Mouse (Mus musculus): Measurements from ENCODE around the gene Ngb. TPM values are rescaled to one million over a fixed set of nuclear protein-coding genes. Genes with fewer than 3 reads are reported as not detected.
A peak's percentile ranks its signal among the peaks of the same experiment; 100 is the strongest.

Ngb gene
- total and polyA plus RNA-seq, 2 experiments from 2014 or later, result 9.4 to 11.8 TPM

DNA sequence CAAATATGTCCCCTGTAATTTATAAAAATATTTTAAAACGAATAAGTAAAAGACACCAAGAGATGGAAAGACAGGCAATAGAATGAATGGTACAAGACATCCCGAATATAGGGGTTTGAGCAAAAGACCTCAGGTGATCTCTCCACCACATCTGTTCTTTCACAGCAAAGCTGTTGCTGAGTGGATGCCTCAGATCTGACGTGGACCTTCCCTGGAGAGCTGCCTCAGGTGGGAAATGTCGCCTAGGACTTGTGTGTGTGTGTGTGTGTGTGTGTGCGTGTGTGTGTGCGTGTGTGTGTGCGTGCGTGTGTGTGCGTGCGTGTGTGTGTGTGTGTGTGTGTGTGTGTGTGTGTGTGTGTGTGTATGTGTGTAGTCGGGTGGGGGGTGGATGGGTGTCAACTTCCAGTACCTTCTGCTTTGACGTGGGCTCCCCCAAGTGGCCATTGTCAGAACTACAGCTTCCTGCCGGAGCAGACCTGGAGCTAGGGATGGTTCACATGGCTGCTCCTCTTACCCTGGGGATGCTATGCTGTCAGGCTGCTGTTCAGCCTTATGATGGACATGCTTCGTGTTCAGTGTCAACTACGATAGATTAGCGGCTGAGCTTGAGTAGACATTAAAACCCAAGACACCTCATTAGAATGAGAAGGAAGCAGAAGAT lies 49.5 kb downstream of the Ngb start:
- H3K27me3 ChIP-seq (ENCODE audit: insufficient read depth, low read length), result no peaks in the 10 kb centered on the region
- no peaks in the 10 kb centered on the region for H3K36me3 ChIP-seq (ENCODE audit: insufficient read depth, low read length)
- no peak overlapping the region for H3K4me3 ChIP-seq (ENCODE audit: low read length)
- DNase-seq (ENCODE audit: low spot score) (peak; percentile 87), ATAC-seq (peak; percentile 79)
- no peaks in the 10 kb centered on the region for H3K9me3 ChIP-seq (ENCODE audit: low read length)
- no peaks in the 10 kb centered on the region for H3K4me1 ChIP-seq (ENCODE audit: insufficient read depth, low read length)
- 18% methylated on average over 12 of the region's 16 CpGs for WGBS
- H3K9ac ChIP-seq (replicated peaks; ENCODE audit: low read length), result no peak overlapping the region
- H3K27ac ChIP-seq, result peak overlapping the region; percentile 36; the same call in 1 of the 2 replicates
- peak; percentile 97 for TF ChIP-seq CTCF (IDR thresholded peaks at IDR 0.05; ENCODE audit: low read depth)
- H3K4me2 ChIP-seq (ENCODE audit: low read depth, low read length), result peak overlapping the region; percentile 13; the same call in 1 of the 2 replicates

DNA sequence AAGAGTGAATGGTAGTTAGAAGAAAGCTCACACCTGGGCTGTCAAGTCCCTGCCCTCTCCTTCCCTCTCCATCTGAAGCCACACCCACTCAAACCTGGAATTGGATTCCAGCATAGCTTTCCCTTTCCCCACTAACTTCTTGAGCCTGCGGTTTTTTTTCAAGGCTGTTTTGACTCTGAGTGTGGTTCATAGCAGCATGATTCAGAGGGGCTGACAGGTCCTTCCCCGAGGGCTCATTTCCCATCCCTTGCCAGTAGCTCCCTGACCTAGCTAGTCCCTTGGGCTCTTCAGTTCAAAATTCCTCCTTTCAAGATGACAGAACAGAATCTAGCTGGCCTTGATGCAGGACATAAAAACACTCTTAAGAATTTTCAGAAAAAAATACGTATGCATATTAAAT lies 54.8 kb downstream of the Ngb start:
- H3K4me2 ChIP-seq (ENCODE audit: low read depth, low read length), result no peak overlapping the region
- H3K27me3 ChIP-seq (ENCODE audit: insufficient read depth, low read length), result no peaks in the 10 kb centered on the region
- no peak for ATAC-seq
- no peak overlapping the region for H3K27ac ChIP-seq
- no peaks in the 10 kb centered on the region for H3K36me3 ChIP-seq (ENCODE audit: insufficient read depth, low read length)
- peaks cover 27% of the 10 kb centered on the region for H3K4me1 ChIP-seq (ENCODE audit: insufficient read depth, low read length)
- WGBS, result 58% methylated on average over 3 of the region's 3 CpGs
- H3K4me3 ChIP-seq (ENCODE audit: low read length), result no peak overlapping the region
- no peak for DNase-seq (ENCODE audit: low spot score)
- H3K9ac ChIP-seq (replicated peaks; ENCODE audit: low read length), result no peak overlapping the region
- no peaks in the 10 kb centered on the region for H3K9me3 ChIP-seq (ENCODE audit: low read length)
- no peak for TF ChIP-seq CTCF (IDR thresholded peaks at IDR 0.05; ENCODE audit: low read depth)

Other genes with a start within 250 kb of the Ngb start
- 146 and 159 TPM in 2 replicates for gene Irf2bpl, start 217.7 kb downstream of the Ngb start, total RNA-seq (2014; rRNA removed)
- 59.4 and 66.9 TPM in 2 replicates for gene Irf2bpl, start 217.7 kb downstream of the Ngb start, polyA plus RNA-seq (2015; fragmentation: Nextera tagmentation; extraction: Ambion mirVana)
- gene Cipc, start 155.5 kb downstream of the Ngb start, total RNA-seq (2014; rRNA removed), result 51.1 and 55.6 TPM in 2 replicates
- 27.6 and 29.6 TPM in 2 replicates for gene Cipc, start 155.5 kb downstream of the Ngb start, polyA plus RNA-seq (2015; fragmentation: Nextera tagmentation; extraction: Ambion mirVana)
- gene Zdhhc22, start 112.1 kb downstream of the Ngb start, total RNA-seq (2014; rRNA removed), result 38.6 and 39.4 TPM in 2 replicates
- 21.8 and 25.2 TPM in 2 replicates for gene Zdhhc22, start 112.1 kb downstream of the Ngb start, polyA plus RNA-seq (2015; fragmentation: Nextera tagmentation; extraction: Ambion mirVana)
- gene Tmem63c, start 81.2 kb downstream of the Ngb start, total RNA-seq (2014; rRNA removed), result 23.3 and 25.7 TPM in 2 replicates
- 7.9 and 8.6 TPM in 2 replicates for gene Tmem63c, start 81.2 kb downstream of the Ngb start, polyA plus RNA-seq (2015; fragmentation: Nextera tagmentation; extraction: Ambion mirVana)
- gene Gstz1, start 44.6 kb upstream of the Ngb start, total RNA-seq (2014; rRNA removed), result 56.3 and 61.1 TPM in 2 replicates
- 45.6 and 45.8 TPM in 2 replicates for gene Gstz1, start 44.6 kb upstream of the Ngb start, polyA plus RNA-seq (2015; fragmentation: Nextera tagmentation; extraction: Ambion mirVana)
- 31.0 and 40.7 TPM in 2 replicates for gene Pomt2, start 45.4 kb upstream of the Ngb start, total RNA-seq (2014; rRNA removed)
- gene Pomt2, start 45.4 kb upstream of the Ngb start, polyA plus RNA-seq (2015; fragmentation: Nextera tagmentation; extraction: Ambion mirVana), result 12.0 and 12.4 TPM in 2 replicates
- 0.10 and 0.83 TPM in 2 replicates for gene Samd15, start 97.2 kb upstream of the Ngb start, total RNA-seq (2014; rRNA removed)
- 2.3 TPM in 2 replicates for gene Samd15, start 97.2 kb upstream of the Ngb start, polyA plus RNA-seq (2015; fragmentation: Nextera tagmentation; extraction: Ambion mirVana)
- gene Tmed8, start 97.9 kb upstream of the Ngb start, total RNA-seq (2014; rRNA removed), result 13.7 and 14.0 TPM in 2 replicates
- gene Tmed8, start 97.9 kb upstream of the Ngb start, polyA plus RNA-seq (2015; fragmentation: Nextera tagmentation; extraction: Ambion mirVana), result 3.4 and 3.9 TPM in 2 replicates
- gene Noxred1, start 136.2 kb upstream of the Ngb start, total RNA-seq (2014; rRNA removed), result 0.84 TPM in 1 of 2 replicates, not detected in the other
- 0.48 TPM in 2 replicates for gene Noxred1, start 136.2 kb upstream of the Ngb start, polyA plus RNA-seq (2015; fragmentation: Nextera tagmentation; extraction: Ambion mirVana)
- gene Vipas39, start 163.7 kb upstream of the Ngb start, total RNA-seq (2014; rRNA removed), result 51.6 and 61.3 TPM in 2 replicates
- 49.8 and 50.5 TPM in 2 replicates for gene Vipas39, start 163.7 kb upstream of the Ngb start, polyA plus RNA-seq (2015; fragmentation: Nextera tagmentation; extraction: Ambion mirVana)
- gene Ahsa1, start 163.9 kb upstream of the Ngb start, total RNA-seq (2014; rRNA removed), result 75.0 and 102 TPM in 2 replicates
- gene Ahsa1, start 163.9 kb upstream of the Ngb start, polyA plus RNA-seq (2015; fragmentation: Nextera tagmentation; extraction: Ambion mirVana), result 177 and 178 TPM in 2 replicates
- gene Ism2, start 197.2 kb upstream of the Ngb start, total RNA-seq (2014; rRNA removed), result 2.1 and 6.1 TPM in 2 replicates
- gene Ism2, start 197.2 kb upstream of the Ngb start, polyA plus RNA-seq (2015; fragmentation: Nextera tagmentation; extraction: Ambion mirVana), result 1.5 and 1.9 TPM in 2 replicates